In genomic region chr1:154622666-154623653, GRCm38 (mm10) we compare ENCODE assay signal across 13 mouse cellular contexts.
DNase-seq lines count a peak whose midpoint lies in the region; ATAC-seq and TF ChIP-seq lines count a peak whose summit lies in the region.
"Had no signal": no experiment of that assay in that cellular context is flagged by ENCODE, and none has a peak within 500 bp of the region (broad histone marks: within the 10 kb centered on the region; RNA-seq: fewer than 3 reads in every experiment).

No protein-coding gene starts in this region.

- H3K4me1 ChIP-seq in stomach, postnatal 0 days (replicated peaks; ENCODE audit: control insufficient read depth, insufficient read depth), result no peaks in the 10 kb centered on the region
- H3K4me1 ChIP-seq: embryonic facial prominence, embryonic 10.5 days had no signal

- no peak for TF ChIP-seq CTCF in stomach, postnatal 0 days (IDR thresholded peaks at IDR 0.05; ENCODE audit: low read depth)

- WGBS in stomach, postnatal 0 days, result 72% methylated on average over 16 of the region's 16 CpGs

- H3K27me3 ChIP-seq in stomach, postnatal 0 days (ENCODE audit: control insufficient read depth, insufficient read depth, low read length), result no peaks in the 10 kb centered on the region
- H3K27me3 ChIP-seq: CH12.LX had no signal

- H3K9me3 ChIP-seq in stomach, postnatal 0 days (ENCODE audit: control insufficient read depth, low read length), result no peaks in the 10 kb centered on the region
- H3K9me3 ChIP-seq: embryonic facial prominence, embryonic 10.5 days had no signal

- no peaks in the 10 kb centered on the region for H3K36me3 ChIP-seq in stomach, postnatal 0 days (ENCODE audit: control insufficient read depth, insufficient read depth, low read length)
- H3K36me3 ChIP-seq: embryonic facial prominence, embryonic 10.5 days had no signal

- H3K4me3 ChIP-seq in stomach, postnatal 0 days (ENCODE audit: low read depth, low read length), result no peak overlapping the region
- H3K4me3 ChIP-seq: embryonic facial prominence, embryonic 10.5 days; left cerebral cortex, adult 2 months had no signal

- ATAC-seq in cerebellum, adult (ENCODE audit: insufficient number of reproducible peaks, low FRiP score, low TSS enrichment), result peak; percentile 85
- no peak for ATAC-seq in stomach, postnatal 0 days (ENCODE audit: low FRiP score, low TSS enrichment)

- no peak overlapping the region for H3K4me2 ChIP-seq in stomach, postnatal 0 days (replicated peaks; ENCODE audit: low read depth)

- DNase-seq in kidney, postnatal 10 days, result peak; percentile 9
- no peak for DNase-seq in kidney, postnatal 14 days
- DNase-seq in cerebellum, adult 8-10 months, result peak; percentile 74
- peak; percentile 30 for DNase-seq in layer of hippocampus, adult 9-11 months
- DNase-seq in gastrocnemius, postnatal 4 days (ENCODE audit: low spot score in 2 of 2), result no peak
- no peak for DNase-seq in stomach, postnatal 0 days (ENCODE audit: low spot score)
- DNase-seq: heart, postnatal 36 days; kidney, adult 8-10 months; lung, postnatal 14 days had no signal

- H3K27ac ChIP-seq in stomach, postnatal 0 days (replicated peaks), result no peak overlapping the region
- H3K27ac ChIP-seq: embryonic facial prominence, embryonic 10.5 days; left cerebral cortex, adult 2 months had no signal

- no peak overlapping the region for H3K9ac ChIP-seq in stomach, postnatal 0 days (ENCODE audit: low read length)

- TF ChIP-seq EP300 in stomach, postnatal 0 days (optimal IDR thresholded peaks at IDR 0.05), result no peak

Comparison
In these comparisons a context has a peak if more than half of its experiments do, and no peak if none do; other contexts are left out.
1. DNase-seq: peak in kidney, postnatal 10 days (single experiment), cerebellum, adult 8-10 months (single experiment) and layer of hippocampus, adult 9-11 months (single experiment); none in kidney, postnatal 14 days (single experiment), gastrocnemius, postnatal 4 days (0 of 2) and stomach, postnatal 0 days (single experiment).